Mouse (Mus musculus) heart, postnatal 10 days (tissue): ENCODE results near the gene Sirpb1a. TPM values are rescaled to one million over a fixed set of nuclear protein-coding genes. Genes with fewer than 3 reads are reported as not detected.
"Not testable (repeated sequence)": the region's sequence is repeated elsewhere in the genome, so short reads cannot be mapped to it uniquely, and the experiment has no call there.

Source experiments
- DNase-seq, 2 experiments: peaks; one replicate each; pipeline ENCODE4 v3.0.0; 2021
- intact Hi-C: fragments of 180-260 bp; cut with DNase I; formaldehyde crosslinking; loops from one replicate; pipeline ENCODE4 v1.15.1; 2025
- total RNA-seq, 2 experiments: library from RNA; stranded (reverse); gene quantifications; 2 replicates each; pipeline ENCODE4 v1.2.3; 2021

Gene Sirpb1a
- total RNA-seq: not detected

- DNase-seq, intact Hi-C loops: not testable (repeated sequence)
Observed at GRCm38 (mm10) chr3:15426447-15426846, at the start of gene Sirpb1a. Gene Sirpb1a, minus strand, starts transcription at chr3:15426520.

GRCm38 (mm10) chr3:15474831-15475230 is 48.5 kb upstream of the Sirpb1a start:
- intact Hi-C loops, DNase-seq: not testable (repeated sequence)

GRCm38 (mm10) chr3:15470158-15470557 is 43.8 kb upstream of the Sirpb1a start:
- intact Hi-C loops, DNase-seq: not testable (repeated sequence)

DNA sequence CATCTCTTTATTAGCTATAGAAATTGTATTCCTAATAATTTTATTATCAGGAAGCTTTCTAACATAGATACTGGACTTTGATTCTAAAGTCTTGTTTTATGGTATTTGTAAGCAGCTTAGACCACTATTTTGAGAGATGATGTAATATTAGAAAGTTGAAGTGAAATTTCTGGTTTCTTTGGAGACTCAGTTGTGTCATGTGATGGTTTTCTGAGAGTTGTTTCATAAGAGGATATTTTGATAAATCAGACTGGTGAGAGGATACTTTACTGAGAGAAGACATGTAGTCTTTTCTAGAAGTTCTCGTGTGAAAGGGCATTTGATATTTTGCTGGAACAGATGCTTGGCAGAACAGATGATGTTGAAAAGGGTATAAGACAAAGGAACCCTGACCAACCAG is 17.6 kb upstream of the Sirpb1a start:
- intact Hi-C loops: not testable (repeated sequence)

GRCm38 (mm10) chr3:15439844-15440243 is 13.5 kb upstream of the Sirpb1a start:
- intact Hi-C loops, DNase-seq: not testable (repeated sequence)

More for the DNA sequence above, 17.6 kb upstream of the Sirpb1a start:
- not testable (repeated sequence) for DNase-seq

GRCm38 (mm10) chr3:15427917-15428316 is 1.6 kb upstream of the Sirpb1a start:
- intact Hi-C loops: no loop called here
- DNase-seq: no peak

DNA sequence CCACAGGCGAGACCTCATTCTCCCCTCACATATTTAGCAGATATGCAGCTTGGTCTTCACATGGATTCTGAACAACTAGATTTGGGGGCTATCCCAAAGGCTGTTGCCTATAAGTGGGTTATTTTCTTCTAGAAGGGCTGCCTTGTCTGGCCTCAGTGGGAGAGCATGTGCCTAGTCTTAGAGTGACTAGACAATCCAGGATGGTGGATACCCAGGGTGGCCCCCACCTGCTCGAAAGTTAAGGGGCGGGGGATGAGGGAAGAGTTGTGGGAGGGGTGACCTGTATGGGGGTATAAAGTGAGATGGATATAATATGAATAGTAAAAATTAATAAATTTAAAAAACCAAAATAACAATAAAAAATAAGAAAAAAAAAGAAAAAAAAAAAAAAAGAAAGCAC is 70.6 kb downstream of the Sirpb1a start:
- DNase-seq, intact Hi-C loops: not testable (repeated sequence)

GRCm38 (mm10) chr3:15350318-15350717 is 76.0 kb downstream of the Sirpb1a start:
- intact Hi-C loops, DNase-seq: not testable (repeated sequence)

GRCm38 (mm10) chr3:15345606-15346005 is 80.7 kb downstream of the Sirpb1a start:
- intact Hi-C loops, DNase-seq: not testable (repeated sequence)

GRCm38 (mm10) chr3:15340287-15340686 is 86.0 kb downstream of the Sirpb1a start:
- DNase-seq: no peak
- intact Hi-C loops: no loop called here

DNA sequence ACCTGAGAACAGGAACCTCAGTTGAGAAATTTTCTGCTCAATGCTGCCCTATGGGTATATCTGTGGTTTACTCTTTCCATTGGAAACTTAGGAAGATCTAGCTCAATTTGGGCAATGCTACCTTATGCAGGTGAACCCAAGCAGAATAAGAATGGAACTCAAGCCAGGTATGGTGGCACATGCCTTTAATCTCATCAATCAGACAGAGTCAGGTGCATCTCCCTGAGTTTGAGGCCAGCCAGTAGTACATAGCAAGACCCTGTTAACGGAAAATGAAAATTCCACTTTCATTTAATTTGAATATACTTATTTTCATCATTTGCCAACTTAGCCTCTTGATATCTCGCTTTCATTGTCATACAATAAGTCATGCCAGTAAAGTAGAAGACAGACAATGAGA is 92.1 kb downstream of the Sirpb1a start:
- intact Hi-C loops: no loop called here
- no peak for DNase-seq

DNA sequence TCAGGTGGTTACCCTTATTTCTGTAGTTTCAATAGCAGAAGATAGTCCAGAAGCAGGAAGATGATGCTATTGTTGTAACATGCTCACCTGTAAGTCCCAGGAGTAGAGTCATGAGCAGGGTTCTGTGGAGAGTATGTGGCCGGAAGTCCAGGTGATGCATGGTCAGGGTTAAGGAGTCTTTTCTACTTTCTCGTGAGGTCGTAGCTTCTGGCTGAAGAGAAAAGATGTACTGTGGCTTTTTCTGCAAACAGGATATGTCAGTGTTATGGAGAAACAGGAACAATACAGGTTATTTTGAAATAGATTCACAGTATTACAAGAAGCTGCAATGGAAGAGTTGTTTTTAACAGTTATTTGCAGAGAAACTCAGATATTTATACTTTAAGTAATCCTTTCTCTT is 94.3 kb downstream of the Sirpb1a start, which contains the start of gene Gm9733:
Gm9733 (minus strand) TSS at position 240 of the 400 bp plus-strand sequence.
- intact Hi-C loops: no loop called here
- DNase-seq: no peak

GRCm38 (mm10) chr3:15331545-15331944 is 94.8 kb downstream of the Sirpb1a start:
- intact Hi-C loops: no loop called here
- DNase-seq: no peak

GRCm38 (mm10) chr3:15329549-15329948 is 96.8 kb downstream of the Sirpb1a start:
- intact Hi-C loops: no loop called here
- DNase-seq: no peak

Other genes with a start within 250 kb of the Sirpb1a start
- gene Gm9733, start 94.2 kb downstream of the Sirpb1a start, total RNA-seq: not detected
- gene Sirpb1b, start 148.5 kb upstream of the Sirpb1a start, total RNA-seq: under 1 TPM; 0.17 to 0.31 TPM